Mouse (Mus musculus): ENCODE data around the gene Tma7. TPM values are rescaled to one million over a fixed set of nuclear protein-coding genes. Genes with fewer than 3 reads are reported as not detected.

Gene Tma7
- total and polyA plus RNA-seq, 3 experiments, result 366 to 400 TPM; not detected in 1

- no peak for DNase-seq (ENCODE audit: low read depth, low spot score)
- Histone ChIP-seq H3K79me2 (ENCODE audit: control insufficient read depth, insufficient read depth, low read length, poor library complexity) (no peaks in the 10 kb centered on the region), H3K36me3 (ENCODE audit: control insufficient read depth in 1 of 2, insufficient read depth in 2 of 2, low read length in 2 of 2) (peaks cover 0 to 4% of the 10 kb centered on the region in 2 experiments; a peak in 2 of 4 replicates), H3K9me3 (replicated peaks; ENCODE audit: insufficient read depth, low read length) (no peaks in the 10 kb centered on the region), H3K4me3 (ENCODE audit: control insufficient read depth in 1 of 2, insufficient read depth in 1 of 2, low read depth in 2 of 2, low read length in 2 of 2) (no peak overlapping the region), H3K27ac (ENCODE audit: control insufficient read depth, low read depth, low read length) (no peak overlapping the region), H3K4me1 (ENCODE audit: control insufficient read depth in 1 of 2, insufficient read depth in 2 of 2, low read length in 2 of 2) (peaks cover 2 to 14% of the 10 kb centered on the region in 2 experiments; a peak in 3 of 4 replicates), H3K9ac (ENCODE audit: control insufficient read depth, low read depth, low read length, poor library complexity, severe bottlenecking) (no peak overlapping the region), H3K27me3 (ENCODE audit: control insufficient read depth in 1 of 2, insufficient read depth in 2 of 2, low read length in 2 of 2) (no peaks in the 10 kb centered on the region; a peak in 1 of 4 replicates)
- TF ChIP-seq USF2 (IDR thresholded peaks at IDR 0.05; ENCODE audit: borderline replicate concordance in 1 of 2, insufficient read depth in 1 of 2, low read depth in 1 of 2, low read length in 2 of 2) (no peak), ELF1 (IDR thresholded peaks at IDR 0.05; ENCODE audit: low read depth, low read length) (no peak), MEF2A (IDR thresholded peaks at IDR 0.05; ENCODE audit: extremely low read depth, insufficient replicate concordance, low read depth, low read length, poor library complexity, severe bottlenecking) (no peak), MYC (IDR thresholded peaks at IDR 0.05; ENCODE audit: low read depth, low read length) (no peak), GABPA (IDR thresholded peaks at IDR 0.05; ENCODE audit: low read depth, low read length) (no peak), TCF12 (IDR thresholded peaks at IDR 0.05; ENCODE audit: low read depth, low read length) (no peak), SIN3A (IDR thresholded peaks at IDR 0.05; ENCODE audit: low read length) (no peak)
Observed at GRCm38 (mm10) chr9:109120956-109121355, 38.6 kb upstream of the Tma7 start.

GRCm38 (mm10) chr9:109119571-109119970, 37.2 kb upstream of the Tma7 start:
- TF ChIP-seq TBP (IDR thresholded peaks at IDR 0.05; ENCODE audit: low read depth, low read length) (no peak), RAD21 (IDR thresholded peaks at IDR 0.05; ENCODE audit: low read depth, low read length) (no peak), TAL1 (IDR thresholded peaks at IDR 0.05; ENCODE audit: low read length) (no peak), SIN3A (IDR thresholded peaks at IDR 0.05; ENCODE audit: low read length) (no peak), POLR2AphosphoS2 (IDR thresholded peaks at IDR 0.05; ENCODE audit: low read length) (no peak), RCOR1 (IDR thresholded peaks at IDR 0.05; ENCODE audit: low read depth, low read length) (no peak), MAFK (IDR thresholded peaks at IDR 0.05; ENCODE audit: borderline replicate concordance, low read depth, low read length) (no peak), KAT2A (conservative IDR thresholded peaks at IDR 0.05; ENCODE audit: low read depth, low read length) (no peak), USF2 (IDR thresholded peaks at IDR 0.05; ENCODE audit: borderline replicate concordance in 1 of 2, insufficient read depth in 1 of 2, low read depth in 1 of 2, low read length in 2 of 2) (no peak)
- no peak for DNase-seq (ENCODE audit: low read depth, low spot score)

More at GRCm38 (mm10) chr9:109119571-109119970, 37.2 kb upstream of the Tma7 start:
- Histone ChIP-seq H3K4me1 (ENCODE audit: control insufficient read depth in 1 of 2, insufficient read depth in 2 of 2, low read length in 2 of 2) (peaks cover 2 to 14% of the 10 kb centered on the region in 2 experiments; a peak in 3 of 4 replicates), H3K36me3 (ENCODE audit: control insufficient read depth in 1 of 2, insufficient read depth in 2 of 2, low read length in 2 of 2) (peaks cover 0 to 4% of the 10 kb centered on the region in 2 experiments; a peak in 2 of 4 replicates), H3K27me3 (ENCODE audit: control insufficient read depth in 1 of 2, insufficient read depth in 2 of 2, low read length in 2 of 2) (no peaks in the 10 kb centered on the region; a peak in 1 of 4 replicates), H3K9ac (ENCODE audit: control insufficient read depth, low read depth, low read length, poor library complexity, severe bottlenecking) (no peak overlapping the region), H3K4me3 (ENCODE audit: control insufficient read depth in 1 of 2, insufficient read depth in 1 of 2, low read depth in 2 of 2, low read length in 2 of 2) (no peak overlapping the region), H3K27ac (ENCODE audit: control insufficient read depth, low read depth, low read length) (no peak overlapping the region), H3K9me3 (replicated peaks; ENCODE audit: insufficient read depth, low read length) (no peaks in the 10 kb centered on the region), H3K79me2 (ENCODE audit: control insufficient read depth, insufficient read depth, low read length, poor library complexity) (no peaks in the 10 kb centered on the region)

Data from MEL (cell line).